Mouse (Mus musculus) hindbrain, postnatal 0 days (tissue): ENCODE measurements at regions not wholly inside any gene's neighbourhood (a gene's known extent, or its start where the extent isn't known, plus 50 kb on each side); places are given as distances from the start of the nearest gene placed in this dataset.

Experiments
- ATAC-seq: fragments of 200-750 bp; cut with Nextera tagmentation; 2 replicates; pipeline ENCODE4 v1.8.0; 2017; ENCODE audit warnings: mild to moderate bottlenecking, moderate TSS enrichment, moderate library complexity
- DNase-seq: peaks from one replicate; pipeline ENCODE4 v3.0.0-alpha.2; 2015; ENCODE audit warnings: low spot score
- H3K27ac ChIP-seq: fragments of 300-500 bp; sonication (generic); 2 replicates; pipeline ENCODE4 v1.5.1; 2014; ENCODE audit warnings: mild to moderate bottlenecking
- H3K27me3 ChIP-seq: fragments of 300-500 bp; sonication (generic); 2 replicates; pipeline ENCODE4 v1.6.1; 2014; ENCODE audit warnings: low read length, mixed read lengths; ENCODE audit not compliant: insufficient read depth
- H3K36me3 ChIP-seq: fragments of 300-500 bp; sonication (generic); 2 replicates; pipeline ENCODE4 v1.6.1; 2014; ENCODE audit warnings: low read length, mixed read lengths; ENCODE audit not compliant: insufficient read depth
- H3K4me1 ChIP-seq: fragments of 300-500 bp; sonication (generic); 2 replicates; pipeline ENCODE4 v1.6.1; 2014; ENCODE audit warnings: antibody characterized with exemption, low read length, mixed read lengths; ENCODE audit not compliant: insufficient read depth
- H3K4me2 ChIP-seq: fragments of 300-500 bp; sonication (generic); 2 replicates; pipeline ENCODE4 v1.6.1; 2014; ENCODE audit warnings: low read depth, mild to moderate bottlenecking, low read length, moderate library complexity, mixed read lengths
- H3K4me3 ChIP-seq: fragments of 300-500 bp; sonication (generic); 2 replicates; pipeline ENCODE4 v1.5.1; 2014; ENCODE audit warnings: low read length
- H3K9ac ChIP-seq: fragments of 300-500 bp; sonication (generic); replicated peaks from 2 replicates; pipeline ENCODE4 v1.6.1; 2014; ENCODE audit warnings: mild to moderate bottlenecking, low read length, moderate library complexity, mixed read lengths
- H3K9me3 ChIP-seq: fragments of 300-500 bp; sonication (generic); 2 replicates; pipeline ENCODE4 v1.6.1; 2016; ENCODE audit warnings: low read length, mixed read lengths
- CTCF ChIP-seq: IDR thresholded peaks from 2 replicates; pipeline ENCODE4 v1.5.1; 2016; ENCODE audit warnings: antibody characterized with exemption, control low read depth, low read depth
- WGBS: fragments of 180-500 bp; shearing (Covaris S2); extraction: QIAGEN DNeasy Blood & Tissue Kit; methylation state at CpG from one replicate; pipeline ENCODE4 v1.1.7; 2014; 5-methylcytosine and 5-hydroxymethylcytosine counted together

GRCm38 (mm10) chr14:63321931-63322510 is 186.9 kb downstream of the Tdh start:
- Histone ChIP-seq H3K4me2 (no peak overlapping the region), H3K4me3 (no peak overlapping the region), H3K27ac (no peak overlapping the region), H3K9ac (no peak overlapping the region), H3K27me3 (no peaks in the 10 kb centered on the region), H3K4me1 (no peaks in the 10 kb centered on the region), H3K36me3 (no peaks in the 10 kb centered on the region), H3K9me3 (no peaks in the 10 kb centered on the region)
- 83% methylated on average over 9 of the region's 9 CpGs for WGBS
- no peak for ATAC-seq
- peak; percentile 18 for DNase-seq
- no peak for TF ChIP-seq CTCF
